Mouse (Mus musculus) right cerebral cortex, postnatal 14 days (tissue): ENCODE results near the gene Rpl36al.

Source experiments
- DNase-seq: peaks from one replicate; pipeline ENCODE4 v3.0.0; 2022

Gene Rpl36al

GRCm38 (mm10) chr12:69157107-69157506 is 26.8 kb downstream of the Rpl36al start:
- no peak for DNase-seq

GRCm38 (mm10) chr12:69156436-69156835 is 27.4 kb downstream of the Rpl36al start:
- no peak for DNase-seq

DNA sequence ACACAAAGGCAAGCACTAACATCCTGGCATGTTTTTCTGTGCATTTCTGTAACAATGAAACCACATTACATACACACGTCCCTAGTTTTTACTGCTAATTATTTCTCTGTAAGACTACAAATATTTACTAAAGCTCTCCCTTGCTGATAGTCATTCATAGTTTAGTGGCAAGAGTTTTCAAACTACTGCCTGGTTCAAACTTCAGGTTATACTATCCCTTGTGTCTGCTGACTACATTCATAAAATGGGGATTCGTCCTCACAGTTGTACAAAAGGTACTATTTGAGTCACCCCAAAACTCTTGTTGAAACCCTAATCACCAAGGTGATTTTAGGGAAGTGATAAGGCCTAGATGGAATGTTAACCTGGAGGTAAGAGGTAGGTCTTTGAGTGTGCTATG is 28.0 kb downstream of the Rpl36al start:
- no peak for DNase-seq

- no peak for DNase-seq
Observed at GRCm38 (mm10) chr12:69150049-69150448, 33.8 kb downstream of the Rpl36al start.

- DNase-seq, result no peak
Observed at GRCm38 (mm10) chr12:69147166-69147735, 36.6 kb downstream of the Rpl36al start.

DNA sequence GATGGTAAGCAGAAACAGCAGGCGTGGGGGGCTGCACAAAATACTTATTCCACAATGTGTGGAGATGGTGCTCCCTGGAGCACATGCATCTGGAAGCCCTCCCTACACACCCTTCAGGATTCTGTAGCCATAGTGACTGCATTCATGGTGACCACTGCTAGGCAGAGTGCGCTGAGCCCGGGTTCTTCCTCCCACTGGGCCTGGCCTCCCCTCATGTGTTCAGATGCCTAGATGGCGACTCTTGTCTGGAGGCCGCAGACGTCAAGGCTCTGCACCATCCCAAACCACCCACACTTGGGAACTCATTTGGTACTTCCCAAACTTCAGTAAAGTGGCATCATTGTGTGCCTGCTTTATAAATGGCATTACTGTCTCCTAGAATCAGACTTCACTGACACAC is 40.4 kb downstream of the Rpl36al start:
- no peak for DNase-seq

- no peak for DNase-seq
Observed at GRCm38 (mm10) chr12:69139841-69140240, 44.0 kb downstream of the Rpl36al start.

- no peak for DNase-seq
Observed at GRCm38 (mm10) chr12:69139201-69139600, 44.7 kb downstream of the Rpl36al start.
